Mouse (Mus musculus) limb, embryonic 14.5 days (tissue): ENCODE measurements around the gene Cst3. TPM values are rescaled to one million over a fixed set of nuclear protein-coding genes. Genes with fewer than 3 reads are reported as not detected.

ENCODE experiments used
- ATAC-seq: fragments of 200-750 bp; cut with Nextera tagmentation; 2 replicates; pipeline ENCODE4 v1.8.0; 2017; ENCODE audit warnings: low read depth, moderate number of reproducible peaks, moderate TSS enrichment; ENCODE audit not compliant: low FRiP score
- DNase-seq: peaks from one replicate; pipeline ENCODE4 v3.0.0-alpha.2; 2015; ENCODE audit warnings: low spot score
- H3K27ac ChIP-seq: fragments of 300-500 bp; sonication (generic); replicated peaks from 2 replicates; pipeline ENCODE4 v1.5.1; 2014; ENCODE audit warnings: low read depth, mild to moderate bottlenecking, low read length, moderate library complexity, mixed read lengths
- H3K27me3 ChIP-seq: fragments of 300-500 bp; sonication (generic); 2 replicates; pipeline ENCODE4 v1.6.1; 2014; ENCODE audit warnings: low read length, mixed read lengths; ENCODE audit not compliant: control insufficient read depth, insufficient read depth
- H3K36me3 ChIP-seq: fragments of 300-500 bp; sonication (generic); 2 replicates; pipeline ENCODE4 v1.6.1; 2014; ENCODE audit warnings: mild to moderate bottlenecking, low read length, moderate library complexity, mixed read lengths; ENCODE audit not compliant: control insufficient read depth, insufficient read depth
- H3K4me1 ChIP-seq: fragments of 300-500 bp; sonication (generic); 2 replicates; pipeline ENCODE4 v1.6.1; 2014; ENCODE audit warnings: antibody characterized with exemption, low read length, mixed read lengths; ENCODE audit not compliant: control insufficient read depth, insufficient read depth
- H3K4me2 ChIP-seq: fragments of 300-500 bp; sonication (generic); replicated peaks from 2 replicates; pipeline ENCODE4 v1.6.1; 2014; ENCODE audit warnings: low read depth, mild to moderate bottlenecking, low read length, moderate library complexity; ENCODE audit not compliant: severe bottlenecking
- H3K4me3 ChIP-seq: fragments of 300-500 bp; sonication (generic); replicated peaks from 2 replicates; pipeline ENCODE4 v1.5.1; 2014; ENCODE audit warnings: low read length
- H3K9ac ChIP-seq: fragments of 300-500 bp; sonication (generic); 2 replicates; pipeline ENCODE4 v1.6.1; 2014; ENCODE audit warnings: mild to moderate bottlenecking, low read depth, low read length, moderate library complexity; ENCODE audit not compliant: severe bottlenecking
- H3K9me3 ChIP-seq: fragments of 300-500 bp; sonication (generic); 2 replicates; pipeline ENCODE4 v1.6.1; 2016; ENCODE audit warnings: low read length; ENCODE audit not compliant: control insufficient read depth
- POLR2A ChIP-seq: fragments of 200-500 bp; IDR thresholded peaks from 2 replicates; pipeline ENCODE4 v1.8.0; 2012; ENCODE audit warnings: inconsistent platforms, mild to moderate bottlenecking, moderate library complexity, borderline replicate concordance; ENCODE audit not compliant: insufficient read depth, insufficient read length; ENCODE audit errors: extremely low read depth
- WGBS: fragments of 180-500 bp; shearing (Covaris S2); extraction: QIAGEN DNeasy Blood & Tissue Kit; methylation state at CpG from one replicate; pipeline ENCODE4 v1.1.7; 2014; 5-methylcytosine and 5-hydroxymethylcytosine counted together
- polyA plus RNA-seq, 2 experiments: library from polyadenylated mRNA; depleted of rRNA in 1 of 2; stranded (reverse) in 1 of 2; unstranded in 1 of 2; fragments of >200 nt; fragmentation: Nextera tagmentation in 1 of 2; extraction: Ambion mirVana in 1 of 2; gene quantifications; 2 replicates each; pipeline versions ENCODE4 v1.2.1 to v1.2.3; 2012 to 2014

The Cst3 gene
- 413 and 416 TPM in 2 replicates for polyA plus RNA-seq (2012; rRNA removed)
- polyA plus RNA-seq (2014; fragmentation: Nextera tagmentation; extraction: Ambion mirVana), result 518 and 558 TPM in 2 replicates

GRCm38 (mm10) chr2:148875335-148875811 lies at the start of gene Cst3:
Gene Cst3 (minus strand): TSS chr2:148875692.
- peak; percentile 52; the same call in 1 of the 2 replicates for TF ChIP-seq POLR2A
- H3K9me3 ChIP-seq, result no peaks in the 10 kb centered on the region
- peaks cover 24% of the 10 kb centered on the region for H3K4me1 ChIP-seq
- peak within 1 kb of the TSS; percentile 88 for H3K27ac ChIP-seq
- H3K4me3 ChIP-seq, result peak within 1 kb of the TSS; percentile 73
- WGBS, result under 1% methylated on average over 15 of the region's 19 CpGs
- DNase-seq, result peak; percentile 89
- peak within 1 kb of the TSS; percentile 69 for H3K9ac ChIP-seq
- peaks cover 16% of the 10 kb centered on the region for H3K36me3 ChIP-seq
- H3K27me3 ChIP-seq, result no peaks in the 10 kb centered on the region
- ATAC-seq, result peak; percentile 98
- peak within 1 kb of the TSS; percentile 89 for H3K4me2 ChIP-seq

- H3K4me3 ChIP-seq, result no peak overlapping the region
- no peaks in the 10 kb centered on the region for H3K27me3 ChIP-seq
- DNase-seq (peak; percentile 62), ATAC-seq (peak; percentile 75; the same call in 1 of the 2 replicates)
- H3K4me2 ChIP-seq, result no peak overlapping the region
- H3K27ac ChIP-seq, result no peak overlapping the region
- H3K4me1 ChIP-seq, result no peaks in the 10 kb centered on the region
- no peak overlapping the region for H3K9ac ChIP-seq
- 12% methylated on average over 5 of the region's 5 CpGs for WGBS
- TF ChIP-seq POLR2A, result no peak
- no peaks in the 10 kb centered on the region for H3K9me3 ChIP-seq
- no peaks in the 10 kb centered on the region for H3K36me3 ChIP-seq
Observed at GRCm38 (mm10) chr2:148902286-148902685, 26.8 kb upstream of the Cst3 start.

- TF ChIP-seq POLR2A, result no peak
- Histone ChIP-seq H3K4me2 (no peak overlapping the region), H3K9me3 (no peaks in the 10 kb centered on the region), H3K27ac (no peak overlapping the region), H3K9ac (no peak overlapping the region), H3K4me1 (no peaks in the 10 kb centered on the region), H3K27me3 (no peaks in the 10 kb centered on the region), H3K36me3 (no peaks in the 10 kb centered on the region), H3K4me3 (no peak overlapping the region)
- 51% methylated on average over 4 of the region's 4 CpGs for WGBS
- ATAC-seq (no peak), DNase-seq (no peak)
Observed at GRCm38 (mm10) chr2:148900305-148900704, 24.8 kb upstream of the Cst3 start.

GRCm38 (mm10) chr2:148896219-148896618 lies 20.7 kb upstream of the Cst3 start:
- DNase-seq (peak; percentile 51), ATAC-seq (peak; percentile 85)
- WGBS, result 90% methylated on average over 1 of the region's 1 CpGs
- no peak overlapping the region for H3K4me3 ChIP-seq
- no peak overlapping the region for H3K4me2 ChIP-seq
- no peak overlapping the region for H3K9ac ChIP-seq
- no peaks in the 10 kb centered on the region for H3K9me3 ChIP-seq
- TF ChIP-seq POLR2A, result no peak
- H3K4me1 ChIP-seq, result no peaks in the 10 kb centered on the region
- no peaks in the 10 kb centered on the region for H3K27me3 ChIP-seq
- no peak overlapping the region for H3K27ac ChIP-seq
- H3K36me3 ChIP-seq, result no peaks in the 10 kb centered on the region

- Histone ChIP-seq H3K27me3 (no peaks in the 10 kb centered on the region), H3K27ac (no peak overlapping the region), H3K36me3 (no peaks in the 10 kb centered on the region), H3K4me1 (no peaks in the 10 kb centered on the region), H3K4me2 (no peak overlapping the region), H3K9ac (no peak overlapping the region), H3K4me3 (no peak overlapping the region), H3K9me3 (no peaks in the 10 kb centered on the region)
- DNase-seq (no peak), ATAC-seq (no peak)
- TF ChIP-seq POLR2A, result no peak
Observed at GRCm38 (mm10) chr2:148893107-148893506, 17.6 kb upstream of the Cst3 start.
